Mouse (Mus musculus): ENCODE results near the gene Pef1.

Pef1 gene

GRCm38 (mm10) chr4:130177536-130177935, 75.2 kb downstream of the Pef1 start:
- no peak for DNase-seq
